Mouse (Mus musculus) lung, postnatal 36 days (tissue): ENCODE results near the gene Dpp6.

ENCODE experiments used
- DNase-seq: peaks from one replicate; pipeline ENCODE4 v3.0.0; 2022; ENCODE audit warnings: mixed read lengths

Gene Dpp6

GRCm38 (mm10) chr5:27687311-27687710, 870.3 kb downstream of the Dpp6 start:
- DNase-seq = no peak

- DNase-seq = no peak
These were observed 885.5 kb downstream of the Dpp6 start for GRCm38 (mm10) chr5:27702482-27702881.

- DNase-seq = no peak
These were observed 888.0 kb downstream of the Dpp6 start for GRCm38 (mm10) chr5:27705020-27705419.

- peak; percentile 5 for DNase-seq
These were observed 889.5 kb downstream of the Dpp6 start for GRCm38 (mm10) chr5:27706551-27706950.

GRCm38 (mm10) chr5:27707283-27707682, 890.3 kb downstream of the Dpp6 start:
- DNase-seq = no peak

GRCm38 (mm10) chr5:27708209-27708608, 891.2 kb downstream of the Dpp6 start:
- peak; percentile 45 for DNase-seq

- DNase-seq = no peak
These were observed 894.6 kb downstream of the Dpp6 start for GRCm38 (mm10) chr5:27711461-27712192.

GRCm38 (mm10) chr5:27714356-27714755, 897.4 kb downstream of the Dpp6 start:
- no peak for DNase-seq

GRCm38 (mm10) chr5:27716026-27716425, 899.0 kb downstream of the Dpp6 start:
- DNase-seq = no peak

GRCm38 (mm10) chr5:27717301-27717700, 900.3 kb downstream of the Dpp6 start:
- no peak for DNase-seq

- DNase-seq = no peak
These were observed 902.3 kb downstream of the Dpp6 start for GRCm38 (mm10) chr5:27719311-27719710.

GRCm38 (mm10) chr5:27724460-27724859, 907.5 kb downstream of the Dpp6 start:
- no peak for DNase-seq

- DNase-seq = peak; percentile 59
These were observed 913.7 kb downstream of the Dpp6 start for GRCm38 (mm10) chr5:27730666-27731065.

GRCm38 (mm10) chr5:27731392-27731791, 914.4 kb downstream of the Dpp6 start:
- no peak for DNase-seq

GRCm38 (mm10) chr5:27732288-27732868, 915.4 kb downstream of the Dpp6 start:
- DNase-seq = no peak

GRCm38 (mm10) chr5:27737168-27737567, 920.2 kb downstream of the Dpp6 start:
- peak; percentile 45 for DNase-seq

- no peak for DNase-seq
These were observed 922.2 kb downstream of the Dpp6 start for GRCm38 (mm10) chr5:27739216-27739615.

- no peak for DNase-seq
These were observed 927.9 kb downstream of the Dpp6 start for GRCm38 (mm10) chr5:27744944-27745343.

GRCm38 (mm10) chr5:27765780-27766179, 948.8 kb downstream of the Dpp6 start:
- DNase-seq = no peak

GRCm38 (mm10) chr5:27767948-27768347, 950.9 kb downstream of the Dpp6 start:
- no peak for DNase-seq
